Mouse (Mus musculus) ES-E14 (cell line): ENCODE measurements around the gene Olfr282.

Source experiments
- HCFC1 ChIP-seq: IDR thresholded peaks from 2 replicates; pipeline ENCODE4 v1.6.1; 2012; ENCODE audit warnings: low read length, inconsistent platforms, borderline replicate concordance; ENCODE audit not compliant: insufficient read depth
- MAFK ChIP-seq: IDR thresholded peaks from 2 replicates; pipeline ENCODE4 v1.6.1; 2014; ENCODE audit warnings: mild to moderate bottlenecking, low read depth, low read length, inconsistent platforms; ENCODE audit not compliant: insufficient read depth
- ZC3H11A ChIP-seq: IDR thresholded peaks from 2 replicates; pipeline ENCODE4 v1.6.1; 2012; ENCODE audit warnings: low read depth, mild to moderate bottlenecking, inconsistent platforms, low read length, borderline replicate concordance
- ZNF384 ChIP-seq: IDR thresholded peaks from 2 replicates; pipeline ENCODE4 v1.6.1; 2012; ENCODE audit warnings: low read depth, low read length, inconsistent platforms

- TF ChIP-seq HCFC1, result no peak
- TF ChIP-seq MAFK, result no peak
- TF ChIP-seq ZC3H11A, result no peak
- no peak for TF ChIP-seq ZNF384
Measured at GRCm38 (mm10) chr15:98418096-98418495, 12.9 kb upstream of the Olfr282 start.
